Mouse (Mus musculus) liver, adult (tissue): ENCODE results near the gene Paxbp1.

Source experiments
- GATA4 ChIP-seq: IDR thresholded peaks from 2 replicates; pipeline ENCODE4 v1.6.1; 2014; ENCODE audit warnings: mild to moderate bottlenecking, low read length; ENCODE audit not compliant: insufficient replicate concordance

Paxbp1 gene

DNA sequence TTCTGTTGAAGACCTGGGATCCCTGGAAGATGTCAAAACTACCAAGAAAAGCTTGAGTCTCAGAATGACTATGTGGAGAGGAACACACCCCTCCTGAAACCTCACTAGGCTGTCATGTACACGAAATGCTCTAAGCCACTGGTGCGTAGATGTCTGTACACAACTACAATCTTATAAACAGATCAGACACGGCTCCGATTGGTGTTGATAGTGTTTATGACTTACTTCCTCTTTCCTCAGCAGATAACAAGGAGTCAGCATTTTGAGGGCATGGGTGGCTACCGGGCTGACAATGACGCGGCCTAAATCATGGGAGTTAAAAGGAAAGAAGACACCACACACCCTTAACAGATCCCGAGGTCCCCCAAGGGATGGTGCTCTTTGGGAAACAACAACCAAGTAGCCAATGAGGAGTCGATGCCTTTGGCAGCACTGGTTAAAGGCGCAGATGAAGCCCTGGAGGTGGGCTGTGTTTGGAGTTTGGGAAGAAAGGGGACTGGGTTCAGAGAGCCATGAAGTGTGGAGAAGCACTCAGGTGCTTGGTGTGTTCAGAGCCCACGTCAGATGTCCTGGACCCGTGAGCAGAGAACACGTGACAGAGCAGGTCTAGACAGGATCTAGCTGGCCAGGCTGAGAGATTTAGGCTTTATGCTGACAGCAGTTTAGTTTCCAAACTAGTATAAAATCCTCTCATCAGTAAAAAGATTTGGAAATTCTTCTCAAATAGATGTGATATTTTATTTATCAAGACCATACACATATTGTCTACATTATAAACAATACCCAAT, 17.4 kb upstream of the Paxbp1 start:
- no peak for TF ChIP-seq GATA4

DNA sequence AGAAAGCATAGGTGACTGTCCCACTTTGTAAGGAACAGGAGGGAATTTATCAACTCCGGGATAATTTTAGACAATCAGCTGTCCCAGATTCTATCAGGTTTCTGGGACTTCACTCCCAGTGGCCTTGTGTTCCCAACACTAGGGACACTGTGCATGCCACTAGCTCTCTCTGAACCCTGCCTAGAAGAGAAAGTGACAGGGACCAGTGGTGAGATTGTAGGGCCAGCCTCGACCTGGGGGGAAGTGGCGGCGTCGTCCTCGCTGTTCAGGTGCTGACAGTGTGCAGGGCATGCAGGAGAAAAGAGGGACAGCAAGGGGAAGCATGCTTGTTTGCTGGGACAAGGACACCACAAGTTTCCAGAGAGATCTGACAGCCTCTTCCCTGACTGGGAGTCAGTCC, 13.4 kb upstream of the Paxbp1 start:
- no peak for TF ChIP-seq GATA4

DNA sequence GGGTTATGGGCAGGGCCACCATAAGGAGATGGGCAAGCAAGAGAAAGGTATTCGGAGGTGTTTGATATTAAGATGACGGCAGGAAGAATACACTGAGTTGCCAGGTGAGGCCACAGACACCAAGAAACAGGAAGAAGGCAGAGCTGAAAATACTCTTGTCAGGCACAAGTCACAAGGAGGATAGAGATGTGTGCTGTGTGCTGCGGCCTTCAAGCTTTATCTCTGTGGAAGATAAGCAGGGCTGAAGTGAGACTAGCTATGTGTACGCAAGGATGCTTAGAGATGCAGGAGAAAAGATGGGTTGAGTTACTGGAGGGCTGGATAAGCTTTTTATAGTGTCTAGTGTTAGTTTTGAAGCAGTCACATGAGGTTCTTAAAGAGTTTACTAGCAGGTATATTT, 12.9 kb upstream of the Paxbp1 start:
- no peak for TF ChIP-seq GATA4

DNA sequence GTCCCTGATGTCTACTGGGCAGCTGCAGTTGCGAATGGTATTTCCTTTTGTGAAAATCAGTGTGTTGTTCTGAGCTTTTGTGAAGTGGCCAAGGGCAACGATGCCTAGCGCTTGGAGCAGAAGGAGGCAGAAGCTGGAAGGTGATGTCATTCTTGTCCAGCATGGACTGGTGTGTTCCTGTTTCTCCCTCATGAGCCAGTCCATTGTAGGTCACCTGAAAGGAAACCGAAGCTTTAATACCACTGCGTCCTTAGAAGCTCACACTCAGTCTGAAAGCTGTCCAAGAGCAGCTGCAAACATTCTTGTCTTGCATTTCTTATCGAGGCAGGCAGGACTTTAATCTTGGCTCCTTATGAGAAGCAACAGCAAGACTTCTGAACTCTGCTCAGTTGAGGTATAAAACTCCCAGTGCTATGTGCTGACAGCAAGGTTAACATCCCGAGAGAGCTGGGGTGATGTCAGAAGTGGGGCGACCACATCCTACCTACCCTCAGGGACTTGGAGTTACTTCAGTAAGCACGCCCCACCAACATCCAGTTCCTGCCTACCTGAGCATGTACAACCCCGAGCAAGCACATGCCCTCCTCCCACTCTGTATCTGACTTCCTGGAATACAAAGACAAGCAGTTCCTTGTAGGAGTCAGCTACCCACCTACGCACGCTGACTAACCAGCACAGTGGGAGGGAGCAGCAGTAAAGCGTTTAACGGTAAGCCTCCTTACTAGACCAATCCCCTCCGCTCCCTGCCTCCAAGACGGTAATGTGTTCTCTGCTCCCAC, 11.9 kb upstream of the Paxbp1 start:
- TF ChIP-seq GATA4: no peak

DNA sequence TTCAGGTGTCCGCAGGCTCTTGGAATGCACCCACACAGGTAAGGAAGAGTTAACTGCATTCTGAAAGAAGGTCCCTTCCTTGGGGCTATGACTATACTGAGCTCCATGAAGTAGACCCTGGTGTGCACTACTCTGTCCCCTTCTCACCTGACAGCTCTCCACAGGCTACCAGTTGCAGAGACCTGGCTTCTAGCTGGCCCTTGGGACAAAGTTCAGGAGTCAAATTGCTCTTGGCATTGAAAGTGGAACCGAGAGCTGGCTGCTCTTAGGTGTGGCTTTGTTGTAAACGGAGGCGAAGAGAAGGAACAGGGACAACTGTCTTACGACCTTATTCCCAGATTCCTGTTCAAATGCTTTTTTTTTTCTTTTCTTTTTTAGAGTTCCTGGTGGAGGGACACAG, 10.8 kb upstream of the Paxbp1 start:
- TF ChIP-seq GATA4: no peak

DNA sequence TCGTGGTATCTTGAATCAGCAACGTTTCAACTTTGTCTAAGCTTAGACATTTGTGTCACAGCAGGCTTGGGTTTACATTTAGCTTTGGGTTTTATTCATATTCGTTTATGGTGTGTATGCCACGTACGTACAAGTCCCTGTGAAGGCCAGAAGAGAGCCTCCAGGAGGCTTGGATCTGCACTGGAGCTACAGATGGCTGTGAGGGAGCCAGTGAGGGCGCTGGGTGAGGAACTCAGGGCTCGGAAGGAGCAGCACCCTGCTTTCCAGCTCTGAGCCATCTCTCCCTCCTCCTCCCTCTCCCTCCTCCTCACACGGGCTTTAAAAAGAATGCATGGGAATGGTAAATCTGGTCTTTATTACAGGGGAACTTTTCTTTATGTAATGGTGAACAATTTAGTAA, 9.3 kb upstream of the Paxbp1 start:
- no peak for TF ChIP-seq GATA4

DNA sequence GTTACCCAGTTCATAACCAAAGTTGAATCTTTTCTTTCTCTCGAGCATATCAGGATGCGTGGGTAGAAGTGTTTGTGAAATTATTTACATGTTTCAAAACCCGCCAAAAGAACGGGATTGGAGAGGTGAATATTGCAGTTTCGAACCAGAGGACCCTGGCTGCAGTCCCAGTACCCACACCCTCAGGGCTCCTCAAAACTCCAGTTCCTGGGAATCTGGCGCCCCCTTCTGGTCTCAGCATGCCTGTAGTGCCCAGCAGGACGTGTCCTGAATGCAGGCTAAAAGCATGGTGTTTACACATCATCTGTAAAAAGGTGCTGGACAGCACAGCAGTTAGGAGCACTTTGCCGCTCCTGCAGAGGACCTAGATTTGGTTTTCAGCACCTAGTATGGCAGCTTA, 1.2 kb upstream of the Paxbp1 start:
- TF ChIP-seq GATA4: no peak

DNA sequence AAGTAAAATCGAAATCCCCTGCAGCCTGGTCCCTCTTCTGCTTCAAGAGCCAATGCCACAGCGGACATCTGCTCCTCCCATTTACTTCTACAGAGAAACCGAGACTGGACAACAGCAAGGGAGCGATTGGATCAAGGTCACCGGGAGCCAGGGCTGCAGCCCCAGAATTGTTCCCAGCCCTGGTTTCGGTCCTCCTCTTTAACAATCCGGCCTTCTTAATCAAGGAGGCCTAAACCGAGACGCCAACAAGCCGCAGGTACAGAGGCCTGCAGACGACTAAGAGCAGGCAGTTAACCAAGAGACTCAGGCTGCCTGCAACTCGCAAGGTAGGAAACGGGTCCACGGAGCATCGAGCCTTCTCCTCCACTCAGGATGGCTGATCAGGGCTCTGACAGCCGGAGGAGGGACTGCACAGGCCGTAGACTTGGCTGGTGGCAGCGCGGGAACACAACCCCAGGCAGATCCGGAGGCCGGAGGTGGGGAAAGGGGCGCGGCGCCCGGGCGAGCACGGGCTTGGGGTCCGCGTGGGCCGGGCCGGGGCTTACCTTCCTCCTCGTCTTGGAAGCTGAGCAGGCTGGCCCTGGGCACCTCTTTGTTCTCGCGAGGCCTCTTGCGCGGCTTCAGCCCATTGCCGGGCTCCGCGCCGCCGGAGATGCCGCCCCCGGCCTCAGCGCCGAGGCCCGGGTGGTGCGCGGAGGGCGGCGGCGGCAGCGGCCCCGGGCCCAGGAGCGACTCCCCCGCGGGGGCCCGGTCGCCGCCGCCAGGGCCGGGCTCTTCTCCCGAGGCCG, 688 bp downstream of the Paxbp1 start:
- no peak for TF ChIP-seq GATA4

DNA sequence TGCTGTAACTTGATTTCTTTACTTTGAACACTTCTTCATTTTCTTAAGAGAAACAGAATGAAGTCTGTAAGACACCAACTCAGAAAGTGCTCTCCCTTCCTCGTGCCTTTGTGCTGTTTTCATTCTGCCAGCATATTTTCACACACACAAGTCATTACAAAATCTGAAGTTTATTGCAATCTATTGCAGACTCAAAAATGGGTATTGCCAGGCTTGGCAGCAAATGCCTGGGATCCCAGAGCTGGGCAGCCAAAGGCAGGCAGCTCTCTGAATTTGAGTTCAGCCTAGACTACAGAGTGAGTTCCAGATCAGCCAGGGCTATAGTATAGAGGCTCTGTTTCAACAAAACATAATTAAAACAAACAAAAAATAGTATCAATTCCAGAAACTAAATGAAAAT, 1.7 kb downstream of the Paxbp1 start:
- no peak for TF ChIP-seq GATA4

DNA sequence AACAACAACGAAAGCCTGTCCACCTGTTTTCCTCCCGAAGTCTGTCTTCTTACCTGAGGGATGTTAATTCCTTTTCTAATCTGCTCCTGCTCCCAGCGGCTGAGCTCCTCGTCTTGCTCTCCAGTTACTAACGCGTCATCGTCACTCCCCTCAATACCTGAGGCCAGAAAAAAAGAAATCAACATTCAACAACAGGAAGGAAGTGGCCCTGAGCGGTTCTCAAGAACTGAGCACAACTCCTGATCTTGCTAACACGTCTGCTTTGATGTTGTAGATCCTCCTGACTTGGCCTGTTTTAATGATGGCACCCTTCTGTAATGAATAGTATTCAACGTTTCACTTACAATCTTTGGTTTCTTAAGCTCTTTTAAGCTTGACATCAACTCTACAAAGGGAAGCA, 8.5 kb downstream of the Paxbp1 start:
- TF ChIP-seq GATA4: no peak

DNA sequence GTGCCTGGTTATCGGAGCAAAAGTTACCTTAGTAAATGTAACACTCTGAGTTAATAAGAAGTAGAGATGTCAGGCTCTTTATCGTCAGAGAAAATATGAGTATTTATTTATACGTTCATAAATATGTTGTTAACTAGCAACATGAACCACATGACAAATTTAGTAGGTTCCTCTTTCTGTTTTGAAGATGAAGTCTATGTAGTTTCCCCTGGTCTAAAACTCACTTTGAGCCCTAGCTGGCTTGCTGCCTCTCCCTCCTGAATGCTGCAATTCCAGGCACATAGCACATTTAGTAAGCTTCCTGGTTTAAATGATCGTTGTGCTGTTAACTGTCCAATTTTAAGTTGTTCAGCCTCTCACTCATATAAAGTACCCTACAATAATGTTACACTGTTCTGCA, 13.6 kb downstream of the Paxbp1 start:
- no peak for TF ChIP-seq GATA4

DNA sequence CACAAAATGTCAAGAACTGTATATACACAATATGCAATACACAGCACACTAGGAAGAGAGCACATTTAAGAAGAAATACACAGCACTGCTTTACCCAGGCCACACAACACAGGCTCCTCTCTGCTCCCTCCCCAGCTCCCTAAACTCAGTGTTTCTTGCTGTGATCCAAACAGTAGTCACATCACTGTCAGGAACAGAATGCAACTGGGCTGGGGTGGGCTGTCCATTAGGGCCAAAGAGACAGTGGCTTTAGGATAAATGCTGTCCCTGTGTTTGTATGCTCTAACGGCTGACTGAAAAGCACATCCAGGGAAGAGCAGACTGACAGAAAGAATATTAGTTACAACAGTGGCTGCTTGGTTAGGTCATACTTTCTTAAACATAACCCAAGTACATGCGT, 14.4 kb downstream of the Paxbp1 start:
- TF ChIP-seq GATA4: no peak

DNA sequence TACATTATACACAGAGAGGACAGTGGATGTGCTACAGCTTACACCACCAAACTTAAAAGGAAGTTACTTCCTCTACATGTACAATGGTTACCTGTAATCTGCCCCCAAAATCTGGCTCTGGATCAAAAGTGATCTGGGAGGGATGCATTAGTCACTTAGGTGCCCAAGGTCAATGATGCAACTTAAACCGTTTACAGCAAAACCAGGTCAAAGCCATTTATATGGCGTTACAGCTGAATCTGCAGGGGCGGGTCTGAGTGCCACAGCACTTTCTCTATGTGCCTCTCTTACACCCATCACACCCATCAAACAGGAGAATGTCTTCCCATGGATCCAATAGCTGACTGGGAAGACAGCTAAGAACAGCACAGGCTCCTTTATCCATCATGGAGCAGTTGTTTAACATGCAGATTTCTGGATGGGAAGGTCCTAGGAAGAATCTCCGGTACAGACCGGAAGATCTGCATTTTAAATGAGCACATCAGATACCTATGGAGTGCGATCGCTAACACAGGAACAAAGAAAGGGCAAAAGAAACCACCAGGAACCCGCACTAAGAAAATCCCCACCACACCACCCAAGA, 15.1 kb downstream of the Paxbp1 start:
- no peak for TF ChIP-seq GATA4

DNA sequence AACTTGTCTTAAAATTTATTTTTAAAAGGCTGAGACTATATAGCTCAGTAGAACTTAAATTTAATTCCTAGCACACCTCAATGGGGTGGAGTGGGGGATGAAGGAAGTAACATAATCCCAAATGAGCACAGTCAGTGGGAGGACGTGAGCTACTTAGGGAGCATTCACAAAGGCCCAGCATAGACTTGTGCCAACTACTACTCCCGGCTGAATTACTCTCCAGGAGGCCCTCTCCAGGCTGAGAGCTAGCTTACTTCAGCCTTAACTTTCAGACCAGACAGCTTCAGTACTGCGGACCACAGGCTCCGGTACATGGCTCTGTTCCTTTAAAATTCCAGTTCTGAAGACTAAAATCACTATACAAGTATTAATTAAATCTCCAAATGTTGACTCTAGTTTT, 18.1 kb downstream of the Paxbp1 start:
- no peak for TF ChIP-seq GATA4

DNA sequence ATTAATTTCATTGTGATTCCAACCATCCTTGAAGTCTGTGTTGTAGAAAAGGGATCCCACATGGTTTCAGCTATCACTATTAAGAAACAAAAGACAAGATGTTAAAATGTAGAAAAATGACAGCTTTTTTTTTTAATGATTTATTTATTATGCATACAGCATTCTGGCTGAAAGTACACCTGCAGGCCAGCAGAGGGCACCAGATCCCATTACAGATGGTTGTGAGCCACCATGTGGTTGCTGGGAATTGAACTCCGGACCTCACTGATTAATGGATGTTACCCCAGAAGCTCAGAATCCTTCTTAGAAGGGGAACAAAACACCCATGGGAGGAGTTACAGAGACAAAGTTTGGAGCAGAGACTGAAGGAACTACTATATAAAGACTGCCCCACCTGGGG, 21.0 kb downstream of the Paxbp1 start:
- no peak for TF ChIP-seq GATA4
